Mouse (Mus musculus) liver, adult 2 months (tissue): ENCODE data around the gene Zbtb17. TPM values are rescaled to one million over a fixed set of nuclear protein-coding genes. Genes with fewer than 3 reads are reported as not detected.

ENCODE experiments used
- DNase-seq: peaks from one replicate; pipeline ENCODE4 v3.0.0-alpha.2; 2011; ENCODE audit warnings: low read depth, low spot score; ENCODE audit errors: extremely low read depth
- H3K27ac ChIP-seq: fragments of 200-500 bp; replicated peaks from 2 replicates; pipeline ENCODE4 v1.5.1; 2012; ENCODE audit warnings: low read depth, mild to moderate bottlenecking, control low read depth, inconsistent platforms, low read length; ENCODE audit not compliant: insufficient read depth
- H3K27me3 ChIP-seq: fragments of 200-500 bp; 2 replicates; pipeline ENCODE4 v1.6.1; 2012; ENCODE audit warnings: mild to moderate bottlenecking, moderate library complexity, low read length, inconsistent platforms; ENCODE audit not compliant: control insufficient read depth, insufficient read depth
- H3K36me3 ChIP-seq: fragments of 200-500 bp; 2 replicates; pipeline ENCODE4 v1.6.1; 2012; ENCODE audit warnings: low read length, inconsistent platforms; ENCODE audit not compliant: control insufficient read depth, insufficient read depth
- H3K4me1 ChIP-seq: fragments of 200-500 bp; 2 replicates; pipeline ENCODE4 v1.6.1; 2011; ENCODE audit warnings: low read length; ENCODE audit not compliant: control insufficient read depth, insufficient read depth
- H3K4me3 ChIP-seq: fragments of 200-500 bp; 2 replicates; pipeline ENCODE4 v1.5.1; 2011; ENCODE audit warnings: low read depth, mild to moderate bottlenecking, control low read depth, low read length, moderate library complexity; ENCODE audit not compliant: insufficient read depth
- H3K79me2 ChIP-seq: fragments of 200-500 bp; 2 replicates; pipeline ENCODE4 v1.6.1; 2012; ENCODE audit warnings: inconsistent platforms, mild to moderate bottlenecking, low read length, moderate library complexity; ENCODE audit not compliant: control insufficient read depth, insufficient read depth
- H3K9ac ChIP-seq: fragments of 200-500 bp; 2 replicates; pipeline ENCODE4 v1.6.1; 2012; ENCODE audit warnings: low read depth, mild to moderate bottlenecking, control low read depth, inconsistent platforms, low read length
- CTCF ChIP-seq: fragments of 200-500 bp; IDR thresholded peaks from 2 replicates; pipeline ENCODE4 v1.5.1; 2011; ENCODE audit warnings: low read depth, low read length, control low read depth
- POLR2A ChIP-seq: fragments of 200-500 bp; IDR thresholded peaks from 2 replicates; pipeline ENCODE4 v1.6.1; 2011; ENCODE audit warnings: low read length, control low read depth; ENCODE audit not compliant: insufficient read depth; ENCODE audit errors: extremely low read depth
- WGBS: fragments of 180-500 bp; shearing (Covaris S2); methylation state at CpG from one replicate; pipeline ENCODE4 v1.1.7; 2018; 5-methylcytosine and 5-hydroxymethylcytosine counted together
- polyA plus RNA-seq: library from polyadenylated mRNA; depleted of rRNA; stranded (reverse); fragments of >200 nt; gene quantifications from 2 replicates; pipeline ENCODE4 v1.2.3, GENCODE M21; 2012
- total RNA-seq: library from RNA; depleted of rRNA; stranded (reverse); fragments of >200 nt; gene quantifications from 2 replicates; pipeline ENCODE4 v1.2.3, GENCODE M21; 2014

Zbtb17 gene
- total and polyA plus RNA-seq, 2 experiments: 7.3 to 16.8 TPM

DNA sequence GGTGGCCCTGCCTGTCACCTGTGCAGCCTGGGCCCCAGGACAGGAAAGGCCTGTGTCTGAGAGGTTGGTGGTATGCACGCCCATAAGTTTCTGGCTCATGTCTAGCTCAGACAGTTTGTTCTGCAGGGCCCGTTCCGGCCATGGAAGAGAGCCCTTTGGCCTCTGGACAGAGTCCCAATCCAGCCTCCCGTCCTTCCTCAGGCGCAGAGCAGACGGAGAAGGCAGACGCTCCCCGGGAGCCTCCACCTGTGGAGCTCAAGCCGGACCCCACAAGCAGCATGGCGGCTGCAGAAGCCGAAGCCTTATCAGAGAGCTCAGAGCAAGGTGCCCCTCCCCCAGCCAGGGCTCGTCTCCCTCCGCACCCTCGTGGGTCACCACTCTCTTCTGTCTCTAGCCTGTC lies 19.0 kb downstream of the Zbtb17 start:
- Histone ChIP-seq H3K27me3 (no peaks in the 10 kb centered on the region), H3K4me3 (no peak overlapping the region), H3K79me2 (no peaks in the 10 kb centered on the region), H3K36me3 (peaks cover 18% of the 10 kb centered on the region), H3K9ac (no peak overlapping the region), H3K4me1 (peaks cover 2% of the 10 kb centered on the region; the same call in 1 of the 2 replicates), H3K27ac (no peak overlapping the region)
- whole genome bisulfite sequencing: 39% methylated on average over 14 of the region's 14 CpGs
- peak; percentile 59 for DNase-seq
- no peak for TF ChIP-seq POLR2A
- no peak for TF ChIP-seq CTCF

DNA sequence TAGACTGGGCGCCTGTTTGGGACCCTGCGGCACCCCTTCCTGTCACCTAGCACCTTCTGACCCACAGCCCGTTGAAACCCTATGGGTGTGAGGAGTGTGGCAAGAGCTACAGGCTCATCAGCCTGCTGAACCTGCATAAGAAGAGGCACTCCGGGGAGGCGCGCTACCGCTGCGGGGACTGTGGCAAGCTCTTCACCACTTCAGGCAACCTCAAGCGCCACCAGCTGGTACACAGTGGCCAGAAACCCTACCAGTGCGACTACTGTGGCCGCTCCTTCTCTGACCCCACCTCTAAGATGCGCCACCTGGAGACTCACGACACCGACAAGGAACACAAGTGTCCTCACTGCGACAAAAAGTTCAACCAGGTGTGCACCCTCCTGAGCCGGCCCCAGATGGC lies 20.3 kb downstream of the Zbtb17 start:
- Histone ChIP-seq H3K36me3 (peaks cover 18% of the 10 kb centered on the region), H3K79me2 (no peaks in the 10 kb centered on the region), H3K27ac (no peak overlapping the region), H3K4me3 (no peak overlapping the region), H3K9ac (no peak overlapping the region), H3K27me3 (no peaks in the 10 kb centered on the region), H3K4me1 (peaks cover 2% of the 10 kb centered on the region; the same call in 1 of the 2 replicates)
- DNase-seq: no peak
- 92% methylated on average over 16 of the region's 16 CpGs for WGBS
- no peak for TF ChIP-seq CTCF
- TF ChIP-seq POLR2A: no peak

DNA sequence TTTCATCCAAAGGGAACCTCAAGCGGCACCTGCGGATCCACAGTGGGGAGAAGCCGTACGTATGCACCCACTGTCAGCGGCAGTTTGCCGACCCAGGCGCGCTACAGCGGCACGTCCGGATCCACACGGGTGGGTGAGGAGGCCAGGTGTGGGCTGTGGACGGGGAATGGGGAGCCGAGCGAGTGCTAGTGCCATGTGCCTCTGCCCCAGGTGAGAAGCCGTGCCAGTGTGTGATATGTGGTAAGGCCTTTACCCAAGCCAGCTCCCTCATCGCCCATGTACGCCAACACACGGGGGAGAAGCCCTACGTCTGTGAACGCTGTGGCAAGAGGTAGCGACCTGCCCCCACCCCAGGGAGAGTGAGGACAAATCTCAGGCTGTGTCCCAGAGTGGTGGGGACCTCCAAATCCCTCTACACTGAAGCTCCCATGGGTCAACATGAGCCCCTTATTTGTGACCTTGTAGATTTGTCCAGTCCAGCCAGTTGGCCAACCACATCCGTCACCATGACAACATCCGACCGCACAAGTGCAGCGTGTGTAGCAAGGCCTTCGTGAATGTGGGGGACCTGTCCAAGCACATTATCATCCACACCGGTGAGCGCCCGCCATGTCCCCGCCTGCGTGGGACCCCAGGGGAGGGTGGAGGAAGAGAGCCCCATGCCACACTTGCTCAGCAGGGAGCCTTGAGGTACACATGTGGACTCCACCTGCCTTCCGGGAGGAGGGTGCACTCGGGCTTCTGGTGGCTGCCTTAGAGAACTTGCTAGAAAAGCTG lies 21.2 kb downstream of the Zbtb17 start:
- Histone ChIP-seq H3K36me3 (peaks cover 22% of the 10 kb centered on the region), H3K9ac (no peak overlapping the region), H3K27me3 (no peaks in the 10 kb centered on the region), H3K4me1 (peaks cover 2% of the 10 kb centered on the region; the same call in 1 of the 2 replicates), H3K4me3 (no peak overlapping the region), H3K79me2 (no peaks in the 10 kb centered on the region), H3K27ac (no peak overlapping the region)
- 96% methylated on average over 34 of the region's 34 CpGs for WGBS
- TF ChIP-seq POLR2A (no peak), CTCF (no peak)
- DNase-seq: no peak

DNA sequence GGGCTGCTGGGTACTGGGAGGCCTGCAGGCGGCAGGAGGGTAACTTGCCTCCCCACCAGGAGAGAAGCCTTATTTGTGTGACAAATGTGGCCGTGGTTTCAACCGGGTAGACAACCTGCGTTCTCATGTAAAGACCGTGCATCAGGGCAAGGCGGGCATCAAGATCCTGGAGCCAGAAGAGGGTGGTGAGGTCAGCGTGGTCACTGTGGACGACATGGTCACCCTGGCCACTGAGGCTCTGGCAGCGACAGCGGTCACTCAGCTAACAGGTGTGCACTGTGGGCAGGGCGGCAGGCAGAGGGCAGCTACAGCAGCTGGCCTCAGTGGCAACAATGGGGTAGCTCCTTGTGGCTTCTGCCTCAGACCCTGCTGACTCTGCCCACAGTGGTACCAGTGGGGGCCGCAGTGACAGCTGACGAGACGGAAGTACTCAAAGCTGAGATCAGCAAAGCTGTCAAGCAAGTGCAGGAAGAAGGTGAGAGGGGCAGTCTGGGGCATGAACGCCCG lies 21.9 kb downstream of the Zbtb17 start:
- Histone ChIP-seq H3K79me2 (no peaks in the 10 kb centered on the region), H3K36me3 (peaks cover 22% of the 10 kb centered on the region), H3K4me1 (peaks cover 2% of the 10 kb centered on the region; the same call in 1 of the 2 replicates), H3K27me3 (no peaks in the 10 kb centered on the region), H3K27ac (no peak overlapping the region), H3K4me3 (no peak overlapping the region), H3K9ac (no peak overlapping the region)
- DNase-seq: no peak
- no peak for TF ChIP-seq POLR2A
- no peak for TF ChIP-seq CTCF
- WGBS: 95% methylated on average over 16 of the region's 16 CpGs

DNA sequence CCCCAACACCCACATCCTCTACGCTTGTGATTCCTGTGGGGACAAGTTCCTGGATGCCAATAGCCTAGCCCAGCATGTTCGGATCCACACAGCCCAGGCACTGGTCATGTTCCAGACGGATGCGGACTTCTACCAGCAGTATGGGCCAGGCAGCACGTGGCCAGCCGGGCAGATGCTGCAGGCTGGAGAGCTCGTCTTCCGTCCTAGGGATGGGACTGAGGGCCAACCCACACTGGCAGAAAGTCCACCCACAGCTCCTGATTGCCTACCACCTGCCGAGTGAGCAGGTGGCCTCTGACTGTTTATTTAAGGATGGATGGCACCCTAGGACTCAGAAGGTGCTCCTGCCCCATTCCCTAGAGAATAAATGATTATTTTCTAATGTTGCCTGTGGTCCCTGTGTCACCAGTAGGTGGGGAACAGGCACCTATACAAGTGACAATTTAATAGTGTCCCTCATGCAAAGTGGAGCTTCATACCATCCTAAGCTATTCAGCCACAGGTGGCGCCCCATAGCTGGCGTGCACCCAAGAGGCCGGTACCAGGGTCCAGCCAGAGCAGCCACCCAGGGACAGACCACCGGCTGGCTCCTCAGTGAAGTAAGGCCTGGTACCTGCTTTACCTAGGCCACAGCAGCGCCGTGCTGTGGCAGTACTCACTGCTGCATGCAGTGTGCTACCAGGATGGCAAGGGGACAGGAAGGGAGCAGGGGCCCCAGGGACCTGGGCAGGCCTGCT lies 22.6 kb downstream of the Zbtb17 start:
- Histone ChIP-seq H3K4me1 (peaks cover 2% of the 10 kb centered on the region; the same call in 1 of the 2 replicates), H3K4me3 (no peak overlapping the region), H3K79me2 (no peaks in the 10 kb centered on the region), H3K36me3 (peaks cover 22% of the 10 kb centered on the region), H3K27ac (no peak overlapping the region), H3K27me3 (no peaks in the 10 kb centered on the region), H3K9ac (no peak overlapping the region)
- 89% methylated on average over 15 of the region's 15 CpGs for WGBS
- no peak for DNase-seq
- TF ChIP-seq POLR2A: no peak
- TF ChIP-seq CTCF: no peak
